Mouse (Mus musculus): ENCODE measurements at regions not wholly inside any gene's neighbourhood (a gene's known extent, or its start where the extent isn't known, plus 50 kb on each side); places are given as distances from the start of the nearest gene placed in this dataset.
"Not testable (repeated sequence)": the region's sequence is repeated elsewhere in the genome, so short reads cannot be mapped to it uniquely, and the experiment has no call there.

GRCm38 (mm10) chr12:61989471-61989870 lies 466.5 kb downstream of the Lrfn5 start:
- peak; percentile 63 for DNase-seq
- intact Hi-C loops (cut with DNase I) = no loop called here

- DNase-seq; intact Hi-C loops (cut with DNase I): not testable (repeated sequence)
Measured at GRCm38 (mm10) chr12:61993858-61994257, 470.9 kb downstream of the Lrfn5 start.

- no peak for DNase-seq
- intact Hi-C loops (cut with DNase I) = no loop called here
Measured at GRCm38 (mm10) chr12:61994294-61994693, 471.3 kb downstream of the Lrfn5 start.

- intact Hi-C loops (cut with DNase I) = no loop called here
- DNase-seq = no peak
Measured at GRCm38 (mm10) chr12:62013351-62013750, 490.4 kb downstream of the Lrfn5 start.

- intact Hi-C loops (cut with DNase I); DNase-seq: not testable (repeated sequence)
Measured at GRCm38 (mm10) chr12:62017676-62018075, 494.7 kb downstream of the Lrfn5 start.
